Mouse (Mus musculus) testis, adult 2 months (tissue): ENCODE measurements around the gene Nup153. TPM values are rescaled to one million over a fixed set of nuclear protein-coding genes. Genes with fewer than 3 reads are reported as not detected.

Experiments
- H3K27ac ChIP-seq: fragments of 200-500 bp; 2 replicates; pipeline ENCODE4 v1.5.1; 2012; ENCODE audit warnings: low read depth, low read length; ENCODE audit not compliant: control insufficient read depth, insufficient read depth
- H3K27me3 ChIP-seq: fragments of 200-500 bp; 2 replicates; pipeline ENCODE4 v1.6.1; 2012; ENCODE audit warnings: mild to moderate bottlenecking, low read length, moderate library complexity; ENCODE audit not compliant: control insufficient read depth, insufficient read depth
- H3K36me3 ChIP-seq: fragments of 200-500 bp; 2 replicates; pipeline ENCODE4 v1.6.1; 2012; ENCODE audit warnings: mild to moderate bottlenecking, low read length; ENCODE audit not compliant: control insufficient read depth, insufficient read depth
- H3K4me1 ChIP-seq: fragments of 200-500 bp; 2 replicates; pipeline ENCODE4 v1.6.1; 2012; ENCODE audit warnings: low read length; ENCODE audit not compliant: control insufficient read depth, insufficient read depth
- H3K4me3 ChIP-seq: fragments of 200-500 bp; 2 replicates; pipeline ENCODE4 v1.5.1; 2012; ENCODE audit warnings: low read depth, mild to moderate bottlenecking, low read length, moderate library complexity, mixed read lengths; ENCODE audit not compliant: control insufficient read depth
- CTCF ChIP-seq: fragments of 200-500 bp; IDR thresholded peaks from 2 replicates; pipeline ENCODE4 v1.5.1; 2012; ENCODE audit warnings: low read depth, mild to moderate bottlenecking, inconsistent platforms, low read length, moderate library complexity; ENCODE audit not compliant: control insufficient read depth, insufficient read depth, insufficient replicate concordance
- POLR2A ChIP-seq: fragments of 200-500 bp; IDR thresholded peaks from 2 replicates; pipeline ENCODE4 v1.6.1; 2012; ENCODE audit warnings: low read depth, mild to moderate bottlenecking, inconsistent platforms, low read length, moderate library complexity; ENCODE audit not compliant: control insufficient read depth
- polyA plus RNA-seq: library from polyadenylated mRNA; depleted of rRNA; stranded (reverse); fragments of >200 nt; gene quantifications from 2 replicates; pipeline ENCODE4 v1.2.3, GENCODE M21; 2012

The Nup153 gene
- polyA plus RNA-seq, 1 experiment = 272 TPM

GRCm38 (mm10) chr13:46651853-46652252, 75.9 kb downstream of the Nup153 start:
- Histone ChIP-seq H3K27me3 (no peaks in the 10 kb centered on the region), H3K4me3 (no peak overlapping the region), H3K27ac (no peak overlapping the region), H3K36me3 (no peaks in the 10 kb centered on the region), H3K4me1 (no peaks in the 10 kb centered on the region)
- TF ChIP-seq CTCF = no peak

- TF ChIP-seq POLR2A (no peak), CTCF (no peak)
- H3K27me3 ChIP-seq = no peaks in the 10 kb centered on the region
- no peak overlapping the region for H3K27ac ChIP-seq
- H3K4me1 ChIP-seq = no peaks in the 10 kb centered on the region
- no peak overlapping the region for H3K4me3 ChIP-seq
- H3K36me3 ChIP-seq = no peaks in the 10 kb centered on the region
These were observed 82.3 kb downstream of the Nup153 start for GRCm38 (mm10) chr13:46645476-46645875.

DNA sequence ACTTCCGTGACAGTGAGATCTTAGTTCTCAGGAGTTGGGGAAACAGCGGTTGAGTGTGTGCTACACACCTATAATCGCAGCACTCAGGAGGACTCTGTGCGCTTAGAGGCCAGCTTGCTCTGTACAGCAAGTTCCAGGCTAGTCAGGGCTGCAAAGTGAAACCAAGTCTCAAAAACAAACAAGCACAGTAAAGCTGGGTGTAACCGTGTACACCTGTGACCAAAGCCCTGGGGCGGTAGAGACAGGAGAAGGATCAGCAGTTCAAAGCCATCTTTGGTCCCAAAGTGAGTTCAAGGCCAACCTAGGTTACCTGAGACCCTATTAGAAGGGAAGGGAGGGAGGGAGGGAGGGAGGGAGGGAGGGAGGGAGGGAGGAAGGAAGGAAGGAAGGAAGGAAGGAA, 83.6 kb downstream of the Nup153 start:
- H3K4me3 ChIP-seq = no peak overlapping the region
- no peak for TF ChIP-seq CTCF
- no peak for TF ChIP-seq POLR2A
- H3K4me1 ChIP-seq = no peaks in the 10 kb centered on the region

DNA sequence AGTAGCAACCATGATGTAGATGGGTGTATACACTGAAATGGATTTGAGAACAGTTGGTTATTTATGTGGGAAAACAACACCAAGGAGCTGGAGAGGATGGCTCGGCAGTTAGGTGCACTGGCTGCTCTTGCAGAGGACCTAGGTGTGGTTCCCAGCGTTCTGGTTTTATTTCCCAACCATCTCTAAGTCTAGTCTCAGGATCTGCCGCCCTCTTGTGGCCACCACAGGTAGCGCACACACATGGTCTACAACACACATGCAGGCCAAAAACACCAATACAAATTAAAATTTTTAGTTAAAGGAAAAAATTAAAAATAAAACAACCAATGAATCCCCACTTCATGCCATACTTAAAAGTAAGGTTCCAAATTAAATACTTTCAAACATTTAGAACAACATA, 85.4 kb downstream of the Nup153 start:
- H3K27ac ChIP-seq = no peak overlapping the region
- no peaks in the 10 kb centered on the region for H3K27me3 ChIP-seq
- TF ChIP-seq POLR2A (no peak), CTCF (peak; percentile 75; the same call in 1 of the 2 replicates)
- H3K4me1 ChIP-seq = no peaks in the 10 kb centered on the region
- H3K36me3 ChIP-seq = no peaks in the 10 kb centered on the region
- H3K4me3 ChIP-seq = no peak overlapping the region

More for the DNA sequence above, 83.6 kb downstream of the Nup153 start:
- H3K36me3 ChIP-seq = no peaks in the 10 kb centered on the region
- H3K27ac ChIP-seq = no peak overlapping the region
- no peaks in the 10 kb centered on the region for H3K27me3 ChIP-seq

DNA sequence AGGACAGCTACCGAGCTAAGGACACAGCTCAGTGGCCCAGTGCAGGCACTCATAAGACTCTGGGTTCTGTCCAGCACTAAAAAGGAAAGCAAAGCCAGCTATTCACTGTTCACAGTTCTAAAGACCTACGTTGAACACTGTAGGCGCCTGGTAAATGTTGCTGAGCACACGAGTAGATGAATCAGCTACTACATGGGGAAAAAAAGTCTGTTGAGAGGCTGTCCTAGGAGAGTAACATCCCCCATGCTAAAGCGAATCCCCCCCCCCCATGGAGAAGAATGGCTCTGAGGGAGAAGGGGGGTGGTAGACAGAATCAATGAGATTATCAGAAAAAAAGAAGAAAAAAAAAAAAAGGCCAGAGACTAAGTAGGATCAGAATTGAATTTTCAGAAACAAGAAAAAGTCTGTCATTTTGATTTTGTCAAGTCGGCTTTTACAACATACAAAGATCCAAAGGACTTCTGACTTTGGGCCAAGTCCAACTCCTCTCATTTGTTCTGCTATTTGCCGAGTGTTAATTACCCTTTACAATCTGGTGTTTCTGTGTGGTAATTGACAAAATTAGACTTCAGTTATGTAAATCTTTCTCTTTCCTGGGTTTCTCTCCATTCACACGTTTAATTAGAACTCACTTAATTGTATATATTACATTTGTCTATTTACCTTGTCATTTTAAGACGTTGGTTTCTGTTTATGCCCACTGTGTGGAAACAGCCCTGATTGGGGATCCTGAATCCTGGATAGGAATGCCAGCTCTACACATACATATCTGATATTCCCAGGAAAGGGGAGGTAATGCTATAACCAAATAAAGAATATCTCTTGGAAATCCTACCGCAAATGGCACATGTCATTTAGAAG, 86.9 kb downstream of the Nup153 start:
- H3K36me3 ChIP-seq = no peaks in the 10 kb centered on the region
- H3K4me3 ChIP-seq = no peak overlapping the region
- H3K27me3 ChIP-seq = no peaks in the 10 kb centered on the region
- no peaks in the 10 kb centered on the region for H3K4me1 ChIP-seq
- H3K27ac ChIP-seq = no peak overlapping the region
- TF ChIP-seq POLR2A = no peak
- TF ChIP-seq CTCF = no peak

DNA sequence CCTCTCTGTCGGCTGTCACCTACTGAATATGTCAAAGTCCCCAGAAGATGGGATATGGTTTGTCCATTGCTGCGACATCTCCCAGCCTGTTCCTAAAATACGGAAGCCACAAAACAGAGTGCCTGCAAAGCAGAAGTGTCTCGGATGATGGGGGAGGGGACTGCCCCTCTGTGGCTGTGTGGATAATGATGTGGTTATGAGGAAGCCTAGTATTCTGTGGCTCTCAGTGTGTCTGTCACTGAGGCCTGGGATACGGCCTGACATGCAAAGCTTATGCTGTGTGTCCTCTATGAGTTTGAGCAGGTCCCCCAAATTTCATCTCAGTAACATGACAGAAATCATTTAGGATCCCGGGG, 93.6 kb downstream of the Nup153 start:
- Histone ChIP-seq H3K27ac (no peak overlapping the region), H3K4me3 (no peak overlapping the region), H3K27me3 (no peaks in the 10 kb centered on the region), H3K36me3 (no peaks in the 10 kb centered on the region), H3K4me1 (no peaks in the 10 kb centered on the region; the same call in 1 of the 2 replicates)
- no peak for TF ChIP-seq CTCF
- TF ChIP-seq POLR2A = no peak

GRCm38 (mm10) chr13:46633320-46634132, 94.2 kb downstream of the Nup153 start:
- TF ChIP-seq POLR2A (no peak), CTCF (no peak)
- Histone ChIP-seq H3K4me3 (no peak overlapping the region), H3K36me3 (no peaks in the 10 kb centered on the region), H3K4me1 (no peaks in the 10 kb centered on the region; the same call in 1 of the 2 replicates), H3K27ac (no peak overlapping the region), H3K27me3 (no peaks in the 10 kb centered on the region)
